Mouse (Mus musculus): ENCODE data around the gene Gm20708.
A peak's percentile ranks its signal among the peaks of the same experiment; 100 is the strongest.

Gene Gm20708

DNA sequence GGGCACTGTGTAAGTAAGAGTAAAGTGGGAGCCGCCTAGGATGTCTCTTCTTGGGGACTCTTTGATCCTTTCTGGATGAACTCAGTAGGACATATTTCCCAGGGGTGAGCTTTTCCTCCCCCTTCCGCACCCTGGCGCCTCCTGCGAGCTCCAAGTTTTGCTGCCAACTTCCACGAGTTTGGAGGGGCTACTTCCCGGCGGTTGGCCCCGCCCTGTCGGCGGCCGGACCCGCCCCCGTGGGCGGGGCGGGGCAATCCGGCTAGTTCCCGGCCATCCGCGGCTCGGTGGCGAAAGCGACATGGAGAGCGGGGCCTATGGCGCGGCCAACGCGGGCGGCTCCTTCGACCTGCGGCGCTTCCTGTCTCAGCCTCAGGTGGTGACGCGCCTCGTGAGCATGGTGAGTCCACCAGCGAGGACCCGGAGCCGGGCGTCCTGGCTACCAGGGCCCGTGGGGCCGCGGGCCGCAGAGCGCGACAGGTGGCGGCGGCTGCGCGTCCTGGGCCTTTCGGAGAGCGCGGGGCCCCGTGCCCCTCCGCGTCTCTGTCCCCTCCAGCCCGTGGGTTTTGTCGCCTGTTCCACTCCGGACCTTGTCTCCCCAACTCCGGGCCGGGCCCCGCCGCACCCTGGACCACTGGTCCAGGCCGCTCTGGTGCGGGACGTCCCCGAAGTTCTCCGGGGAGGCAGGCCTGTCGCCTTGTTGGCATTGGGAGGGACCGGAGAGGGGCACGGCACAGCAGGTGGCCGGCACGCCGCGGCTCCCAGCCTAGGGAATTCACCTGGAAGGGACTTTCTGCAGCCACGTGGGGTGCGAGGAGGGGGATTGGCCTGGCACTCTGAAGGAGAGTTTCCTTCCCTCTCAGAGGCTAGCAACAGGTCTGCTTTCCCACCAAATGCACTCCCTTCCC lies at the start of gene Gm20708, which contains the start of gene Syngr2:
Gene Gm20708, plus strand, starts transcription at position 262 of the 905 bp plus-strand sequence.
Gene Syngr2, plus strand, starts transcription at position 262 of the 905 bp plus-strand sequence.
- peak; percentile 75 for DNase-seq (ENCODE audit: low read depth, low spot score)

GRCm38 (mm10) chr11:117760374-117761119 lies 48.9 kb upstream of the Gm20708 start:
- no peak for DNase-seq (ENCODE audit: low read depth, low spot score)

DNA sequence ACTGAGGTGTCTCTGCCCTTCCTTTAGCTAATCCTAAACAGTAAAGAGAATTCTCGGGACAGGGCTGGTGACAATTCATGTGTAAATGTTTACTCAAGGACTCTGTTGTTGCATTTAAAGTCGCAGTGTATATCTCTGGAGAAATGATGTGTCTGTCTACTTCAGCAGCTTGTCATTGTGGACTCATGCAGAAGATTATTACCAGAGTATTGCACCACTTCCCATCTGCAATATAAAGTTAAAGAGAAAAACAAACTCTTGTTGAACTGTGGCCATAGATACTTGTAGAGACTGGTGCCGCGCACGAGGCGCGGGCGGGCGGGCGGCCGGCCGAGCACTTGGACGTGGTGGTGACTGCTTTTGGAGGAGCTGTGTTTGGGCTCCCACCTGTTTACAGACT lies 47.7 kb upstream of the Gm20708 start:
- no peak for DNase-seq (ENCODE audit: low read depth, low spot score)

DNA sequence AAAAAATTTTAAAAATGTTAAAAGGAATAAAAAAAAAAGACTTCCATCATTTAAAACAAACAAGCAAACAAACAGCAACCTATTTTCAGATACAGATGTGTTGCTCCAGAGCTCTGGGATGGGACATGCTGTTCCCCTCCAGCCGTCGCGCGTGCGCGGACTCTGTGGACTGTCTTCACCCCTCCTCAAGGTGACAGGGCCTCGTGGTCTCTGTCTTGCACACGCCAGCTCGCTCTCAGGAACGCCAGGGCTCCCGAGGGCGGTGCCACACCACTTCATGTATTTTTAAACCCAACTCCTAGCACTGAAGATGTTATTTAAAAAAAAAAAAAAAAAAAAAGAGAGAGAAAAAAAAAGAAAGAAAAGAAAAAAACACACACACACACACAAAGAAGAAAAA lies 47.2 kb upstream of the Gm20708 start:
- DNase-seq (ENCODE audit: low read depth, low spot score): no peak

GRCm38 (mm10) chr11:117764319-117764718 lies 45.1 kb upstream of the Gm20708 start:
- DNase-seq (ENCODE audit: low read depth, low spot score): no peak

GRCm38 (mm10) chr11:117765361-117765760 lies 44.1 kb upstream of the Gm20708 start:
- no peak for DNase-seq (ENCODE audit: low read depth, low spot score)

- no peak for DNase-seq (ENCODE audit: low read depth, low spot score)
Observed at GRCm38 (mm10) chr11:117766275-117766674, 43.2 kb upstream of the Gm20708 start.

- DNase-seq (ENCODE audit: low read depth, low spot score): no peak
Observed at GRCm38 (mm10) chr11:117768725-117769682, 40.5 kb upstream of the Gm20708 start.

GRCm38 (mm10) chr11:117769683-117770047 lies 39.8 kb upstream of the Gm20708 start:
- no peak for DNase-seq (ENCODE audit: low read depth, low spot score)

DNA sequence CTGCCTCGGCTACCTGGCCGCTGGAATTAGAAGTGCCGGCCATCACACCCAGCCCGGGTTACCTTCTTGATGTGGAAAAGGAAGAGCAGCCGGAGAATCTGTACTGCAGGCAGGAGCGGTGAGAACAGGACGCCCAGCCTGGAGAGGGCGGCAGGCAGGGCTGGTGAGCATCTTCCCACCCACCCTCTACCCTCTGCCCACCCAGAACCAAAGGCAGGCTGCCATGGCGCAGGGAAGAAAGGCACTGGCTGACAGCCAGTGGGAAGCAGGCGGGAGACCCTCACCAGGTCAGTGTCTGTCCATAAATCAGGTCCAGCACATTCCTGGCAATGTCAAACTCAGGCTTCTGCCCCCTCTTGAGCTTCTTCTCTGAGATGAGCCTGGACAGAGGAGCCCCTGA lies 39.1 kb upstream of the Gm20708 start:
- no peak for DNase-seq (ENCODE audit: low read depth, low spot score)

DNA sequence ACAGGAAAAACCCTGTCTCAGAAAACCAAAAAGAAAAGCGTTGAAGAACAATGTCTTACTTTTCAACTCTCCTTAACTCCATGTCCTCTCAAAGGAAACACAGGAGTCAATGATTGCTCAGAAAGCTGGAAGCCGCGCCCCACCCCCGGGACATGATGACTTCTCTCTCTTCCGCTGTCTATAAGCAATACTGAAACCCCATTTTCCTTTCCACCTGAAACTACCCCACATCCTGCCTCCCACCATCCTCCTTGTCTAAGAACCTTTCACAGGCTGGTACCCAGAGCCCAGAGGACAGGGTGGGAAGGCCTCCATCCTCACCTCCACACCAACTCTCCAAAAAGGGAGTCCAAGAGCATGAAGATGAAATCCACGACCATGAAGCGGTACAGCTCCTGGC lies 37.1 kb upstream of the Gm20708 start:
- peak; percentile 56 for DNase-seq (ENCODE audit: low read depth, low spot score)

DNA sequence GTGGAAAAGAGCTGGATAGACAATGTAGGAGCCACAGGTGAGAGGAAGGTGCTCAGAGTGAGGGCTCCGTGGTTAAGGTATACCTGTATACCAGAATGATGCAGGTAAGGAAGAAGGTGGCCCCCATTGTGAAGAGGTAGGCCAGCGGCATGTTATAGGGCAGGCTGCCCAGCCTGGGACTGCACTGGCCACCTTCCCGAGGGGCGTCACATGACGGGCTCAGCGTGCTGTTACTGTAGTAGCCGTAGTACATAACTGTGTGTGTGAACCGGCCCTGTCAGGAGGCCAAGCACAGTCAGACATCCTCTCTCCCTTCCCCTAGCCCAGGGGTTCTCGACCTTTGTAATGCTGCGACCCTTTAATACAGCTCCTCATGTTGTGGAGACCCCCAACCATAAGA lies 34.5 kb upstream of the Gm20708 start:
- DNase-seq (ENCODE audit: low read depth, low spot score): no peak

GRCm38 (mm10) chr11:117775540-117775939 lies 33.9 kb upstream of the Gm20708 start:
- no peak for DNase-seq (ENCODE audit: low read depth, low spot score)

GRCm38 (mm10) chr11:117776085-117776792 lies 33.2 kb upstream of the Gm20708 start:
- DNase-seq (ENCODE audit: low read depth, low spot score): no peak

- DNase-seq (ENCODE audit: low read depth, low spot score): peak; percentile 77
Observed at GRCm38 (mm10) chr11:117777111-117777510, 32.4 kb upstream of the Gm20708 start.

DNA sequence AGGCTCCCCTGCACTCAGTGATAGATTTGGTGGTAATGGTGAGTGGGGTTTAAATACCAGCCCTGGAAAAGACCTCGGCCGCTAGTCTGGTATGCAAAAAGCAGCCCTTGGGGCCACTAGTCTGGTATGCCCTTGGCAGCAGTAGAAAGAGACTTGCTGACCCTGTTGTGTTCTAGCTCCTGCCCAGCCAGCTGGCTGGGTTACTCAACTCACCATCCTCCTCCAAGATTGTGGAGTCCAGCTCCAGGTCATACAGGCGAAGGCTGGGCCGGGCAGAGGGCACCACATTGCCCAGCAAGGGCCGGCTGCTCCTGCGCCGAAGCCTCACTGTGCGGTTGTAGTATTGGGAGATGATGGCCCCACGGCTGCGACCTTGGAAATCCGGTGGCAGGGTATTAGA lies 31.4 kb upstream of the Gm20708 start:
- DNase-seq (ENCODE audit: low read depth, low spot score): no peak

- DNase-seq (ENCODE audit: low read depth, low spot score): peak; percentile 41
Observed at GRCm38 (mm10) chr11:117778851-117779433, 30.5 kb upstream of the Gm20708 start.

DNA sequence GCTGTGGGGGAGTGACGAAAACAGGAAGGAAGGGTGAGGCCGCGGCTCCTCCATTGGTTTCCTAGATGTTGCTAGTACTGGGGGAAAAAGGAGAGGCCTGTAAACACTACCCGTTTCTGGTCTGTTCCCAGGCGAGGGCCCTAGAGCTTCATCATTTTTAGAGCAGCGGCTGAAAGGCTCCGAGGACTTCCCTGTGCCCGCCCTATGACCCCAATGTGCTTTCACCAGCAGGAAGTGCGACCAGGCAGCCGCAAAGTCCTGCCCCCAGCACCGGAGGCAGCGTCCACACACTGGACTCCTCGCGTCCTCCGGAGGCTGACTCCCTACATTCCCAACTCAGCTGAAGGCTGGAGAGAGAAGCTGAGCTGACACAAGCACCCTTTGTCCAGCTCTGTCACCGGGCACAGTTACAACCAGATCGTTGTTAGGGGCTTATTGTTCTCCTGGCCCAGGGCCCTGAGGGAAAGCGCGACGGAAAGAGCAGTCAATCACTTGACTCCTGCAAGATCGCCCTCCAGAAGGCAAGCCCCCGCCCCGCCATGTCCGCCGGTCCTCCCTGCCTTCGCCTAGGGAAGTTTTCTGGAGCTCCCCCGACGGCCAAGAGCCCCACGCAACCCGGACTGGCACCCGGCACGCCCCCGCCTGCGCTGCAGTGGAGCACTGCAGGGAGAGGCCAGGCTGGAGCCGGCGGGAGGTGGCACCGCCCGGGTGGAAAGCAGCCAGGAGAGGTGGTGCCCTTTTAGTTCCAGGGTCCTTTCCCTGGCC lies 29.9 kb upstream of the Gm20708 start:
- DNase-seq (ENCODE audit: low read depth, low spot score): peak; percentile 56

GRCm38 (mm10) chr11:117780199-117780515 lies 29.3 kb upstream of the Gm20708 start:
- no peak for DNase-seq (ENCODE audit: low read depth, low spot score)

DNA sequence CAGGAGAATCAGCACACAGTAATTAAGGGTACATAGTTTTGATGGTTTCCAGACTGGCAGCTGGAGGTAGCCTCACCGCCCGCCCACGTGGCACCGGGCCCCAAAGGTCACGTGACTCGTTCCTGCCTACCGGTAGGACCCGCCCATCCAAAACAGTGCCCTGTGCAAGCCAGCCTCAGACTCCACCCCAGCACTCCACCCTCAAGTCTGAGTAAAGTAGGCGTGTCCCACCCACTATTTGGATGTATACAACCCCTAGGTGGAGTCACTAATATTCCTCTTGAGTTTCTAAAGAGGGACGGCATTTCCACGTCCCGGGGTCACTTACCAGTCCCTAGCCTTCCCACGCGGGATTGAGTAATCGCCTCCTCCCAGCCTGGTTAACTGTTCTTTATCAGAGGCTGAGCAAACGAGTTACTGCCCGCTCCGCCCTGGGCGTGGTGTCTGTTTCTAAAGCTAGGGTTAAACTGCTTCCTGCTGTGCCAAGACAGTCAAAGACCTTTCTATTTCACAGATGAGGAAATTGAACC lies 28.8 kb upstream of the Gm20708 start:
- peak; percentile 98 for DNase-seq (ENCODE audit: low read depth, low spot score)
